Mouse (Mus musculus) erythroblast, embryonic 14.5 days (primary cell): ENCODE measurements around the gene Ly6g6d.

Source experiments
- GATA1 ChIP-seq: IDR thresholded peaks from 2 replicates; pipeline ENCODE4 v1.6.1; 2012; ENCODE audit warnings: low read length, inconsistent platforms, mixed read lengths
- TAL1 ChIP-seq: IDR thresholded peaks from 3 replicates; pipeline ENCODE4 v1.6.1; 2012; ENCODE audit warnings: low read length, inconsistent platforms, mixed read lengths

GRCm38 (mm10) chr17:35077786-35078233 lies at the start of gene Ly6g6d:
- no peak for TF ChIP-seq GATA1
- TF ChIP-seq TAL1: no peak
